In genomic region chr11:5444599-5445451, GRCm38 (mm10) we compare ENCODE assay signal across 7 mouse cellular contexts. TPM values are rescaled to one million over a fixed set of nuclear protein-coding genes. Genes with fewer than 3 reads are reported as not detected.
A peak's percentile ranks its signal among the peaks of the same experiment; 100 is the strongest.
DNase-seq lines count a peak whose midpoint lies in the region; ATAC-seq lines count a peak whose summit lies in the region.

Gene Znrf3 (minus strand): TSS chr11:5444847.

- no peaks in the 10 kb centered on the region for H3K36me3 ChIP-seq in intestine, embryonic 16.5 days (ENCODE audit: control insufficient read depth, insufficient read depth, low read length)
- no peaks in the 10 kb centered on the region for H3K36me3 ChIP-seq in midbrain, embryonic 11.5 days (ENCODE audit: control insufficient read depth, insufficient read depth, low read length)

- H3K4me1 ChIP-seq in intestine, embryonic 16.5 days (ENCODE audit: control insufficient read depth, insufficient read depth, low read length): peaks cover 22% of the 10 kb centered on the region
- peaks cover 29% of the 10 kb centered on the region for H3K4me1 ChIP-seq in midbrain, embryonic 11.5 days (ENCODE audit: control insufficient read depth, insufficient read depth, low read length)

- ATAC-seq in intestine, embryonic 16.5 days: peak; percentile 93
- peak; percentile 95 for ATAC-seq in midbrain, embryonic 11.5 days (ENCODE audit: low FRiP score)

- peak within 1 kb of the TSS; percentile 96 for H3K4me2 ChIP-seq in intestine, embryonic 16.5 days (ENCODE audit: low read depth, low read length)
- peak within 1 kb of the TSS; percentile 95 for H3K4me2 ChIP-seq in midbrain, embryonic 11.5 days

- H3K9ac ChIP-seq in intestine, embryonic 16.5 days (ENCODE audit: low read depth, low read length): peak within 1 kb of the TSS; percentile 89
- peak within 1 kb of the TSS; percentile 91 for H3K9ac ChIP-seq in midbrain, embryonic 11.5 days (ENCODE audit: low read length)

- peak; percentile 98 to 99 for DNase-seq in adrenal gland, adult 18-20 months (ENCODE audit: low spot score in 2 of 2)
- DNase-seq in embryo, embryonic 11 days: peak; percentile 98
- DNase-seq in gastrocnemius, postnatal 36 days: peak; percentile 90 to 94
- DNase-seq in left cerebral cortex, postnatal 36 days (ENCODE audit: low spot score in 2 of 2): peak; percentile 86 to 91
- DNase-seq in midbrain, embryonic 11.5 days (ENCODE audit: low spot score, missing footprints): peak; percentile 100
- peak; percentile 96 for DNase-seq in skeletal muscle tissue, adult 2 months (ENCODE audit: low read depth, low spot score)

- H3K4me3 ChIP-seq in intestine, embryonic 16.5 days (ENCODE audit: low read length): peak within 1 kb of the TSS; percentile 91
- H3K4me3 ChIP-seq in midbrain, embryonic 11.5 days (ENCODE audit: low read depth, low read length): peak within 1 kb of the TSS; percentile 93

- intact Hi-C loops in gastrocnemius, postnatal 36 days (cut with DNase I): no loop called here
- intact Hi-C loops in left cerebral cortex, postnatal 36 days (cut with DNase I): loop anchor here (5.0 kb wide), 2 partner anchors 43 to 148 kb away; no protein-coding TSS in a partner anchor

- under 1% methylated on average over 59 of the region's 106 CpGs for WGBS in intestine, embryonic 16.5 days
- WGBS in midbrain, embryonic 11.5 days: under 1% methylated on average over 70 of the region's 106 CpGs

- no peaks in the 10 kb centered on the region for H3K27me3 ChIP-seq in intestine, embryonic 16.5 days (replicated peaks; ENCODE audit: control insufficient read depth, insufficient read depth, low read length)
- H3K27me3 ChIP-seq in midbrain, embryonic 11.5 days (ENCODE audit: control insufficient read depth, insufficient read depth, low read length): 0 out of 2 replicates have a peak, but pooled peaks cover 3% of the 10 kb centered on the region

- no peaks in the 10 kb centered on the region for H3K9me3 ChIP-seq in intestine, embryonic 16.5 days (ENCODE audit: control insufficient read depth, low read length)
- H3K9me3 ChIP-seq in midbrain, embryonic 11.5 days (ENCODE audit: control insufficient read depth, low read length): no peaks in the 10 kb centered on the region

- peak within 1 kb of the TSS; percentile 83 for H3K27ac ChIP-seq in intestine, embryonic 16.5 days (ENCODE audit: low read length)
- H3K27ac ChIP-seq in midbrain, embryonic 11.5 days (ENCODE audit: low read depth, low read length): peak within 1 kb of the TSS; percentile 48

RNA-seq across cellular contexts. Expression of gene Znrf3, which starts in this region (rescaled TPM):
- total RNA-seq in adrenal gland, adult 18-20 months (2021): 10 to 100 TPM; 18.3 to 22.5 TPM
- 1 to 10 TPM; 4.3 to 6.9 TPM for total RNA-seq in gastrocnemius, postnatal 36 days (2021)
- 6.8 and 7.3 TPM in 2 replicates for polyA plus RNA-seq in intestine, embryonic 16.5 days (2015; fragmentation: Nextera tagmentation; extraction: Ambion mirVana)
- total RNA-seq in left cerebral cortex, postnatal 36 days (2021): 10 to 100 TPM; 19.5 to 20.2 TPM
- polyA plus RNA-seq in midbrain, embryonic 11.5 days (2014; fragmentation: Nextera tagmentation; extraction: Ambion mirVana): 10.4 and 10.8 TPM in 2 replicates

Comparison
In these comparisons a context has a peak if more than half of its experiments do, and no peak if none do; other contexts are left out.
1. Peak in every context shown above with its lines: DNase-seq, ATAC-seq, H3K4me3 ChIP-seq and H3K27ac ChIP-seq.